Mouse (Mus musculus) neural tube, embryonic 13.5 days (tissue): ENCODE results near the gene Mcm10. TPM values are rescaled to one million over a fixed set of nuclear protein-coding genes. Genes with fewer than 3 reads are reported as not detected.

Experiments used
- ATAC-seq: fragments of 200-750 bp; cut with Nextera tagmentation; 2 replicates; pipeline ENCODE4 v1.8.0; 2017; ENCODE audit warnings: low read depth, mild to moderate bottlenecking, moderate TSS enrichment, moderate library complexity
- H3K27ac ChIP-seq: fragments of 300-500 bp; sonication (generic); replicated peaks from 2 replicates; pipeline ENCODE4 v1.5.1; 2015; ENCODE audit warnings: moderate library complexity, mild to moderate bottlenecking, inconsistent platforms
- H3K27me3 ChIP-seq: fragments of 300-500 bp; sonication (generic); 2 replicates; pipeline ENCODE4 v1.6.1; 2015; ENCODE audit warnings: mild to moderate bottlenecking, inconsistent platforms
- H3K36me3 ChIP-seq: fragments of 300-500 bp; sonication (generic); 2 replicates; pipeline ENCODE4 v1.6.1; 2015; ENCODE audit warnings: mild to moderate bottlenecking, inconsistent platforms
- H3K4me1 ChIP-seq: fragments of 300-500 bp; sonication (generic); replicated peaks from 2 replicates; pipeline ENCODE4 v1.6.1; 2015; ENCODE audit warnings: inconsistent platforms
- H3K4me2 ChIP-seq: fragments of 300-500 bp; sonication (generic); 2 replicates; pipeline ENCODE4 v1.6.1; 2015; ENCODE audit warnings: inconsistent platforms, mild to moderate bottlenecking, moderate library complexity
- H3K4me3 ChIP-seq: fragments of 300-500 bp; sonication (generic); 2 replicates; pipeline ENCODE4 v1.5.1; 2015; ENCODE audit warnings: mild to moderate bottlenecking, inconsistent platforms
- H3K9ac ChIP-seq: fragments of 300-500 bp; sonication (generic); 2 replicates; pipeline ENCODE4 v1.6.1; 2015; ENCODE audit warnings: moderate library complexity, mild to moderate bottlenecking, inconsistent platforms
- H3K9me3 ChIP-seq: fragments of 300-500 bp; sonication (generic); 2 replicates; pipeline ENCODE4 v1.6.1; 2016; ENCODE audit warnings: inconsistent platforms
- WGBS: fragments of 180-500 bp; shearing (Covaris S2); methylation state at CpG from one replicate; pipeline ENCODE4 v1.1.7; 2015; 5-methylcytosine and 5-hydroxymethylcytosine counted together
- polyA plus RNA-seq: library from polyadenylated mRNA; unstranded; fragments of >200 nt; fragmentation: Nextera tagmentation; extraction: Ambion mirVana; gene quantifications from 2 replicates; pipeline ENCODE4 v1.2.1, GENCODE M21; 2015

Mcm10 gene
- polyA plus RNA-seq, 1 experiment from 2014 or later = 3.9 TPM

GRCm38 (mm10) chr2:5028047-5028446 is 15.5 kb upstream of the Mcm10 start:
- H3K9ac ChIP-seq = no peak overlapping the region
- no peak overlapping the region for H3K27ac ChIP-seq
- no peak overlapping the region for H3K4me3 ChIP-seq
- H3K27me3 ChIP-seq = no peaks in the 10 kb centered on the region
- H3K4me2 ChIP-seq = no peak overlapping the region
- H3K4me1 ChIP-seq = no peaks in the 10 kb centered on the region
- H3K36me3 ChIP-seq = no peaks in the 10 kb centered on the region
- no peaks in the 10 kb centered on the region; the same call in 1 of the 2 replicates for H3K9me3 ChIP-seq
- 84% methylated on average over 7 of the region's 7 CpGs for WGBS
- no peak for ATAC-seq

- H3K27me3 ChIP-seq = no peaks in the 10 kb centered on the region
- no peak overlapping the region for H3K4me3 ChIP-seq
- H3K36me3 ChIP-seq = no peaks in the 10 kb centered on the region
- H3K9me3 ChIP-seq = no peaks in the 10 kb centered on the region; the same call in 1 of the 2 replicates
- H3K27ac ChIP-seq = no peak overlapping the region
- H3K9ac ChIP-seq = no peak overlapping the region
- H3K4me2 ChIP-seq = no peak overlapping the region
- no peaks in the 10 kb centered on the region for H3K4me1 ChIP-seq
- 54% methylated on average over 6 of the region's 6 CpGs for WGBS
- no peak for ATAC-seq
These were observed 14.5 kb upstream of the Mcm10 start for GRCm38 (mm10) chr2:5027057-5027456.

- ATAC-seq = no peak
- Histone ChIP-seq H3K27ac (no peak overlapping the region), H3K4me2 (no peak overlapping the region), H3K36me3 (no peaks in the 10 kb centered on the region), H3K27me3 (no peaks in the 10 kb centered on the region), H3K9ac (no peak overlapping the region), H3K4me3 (no peak overlapping the region), H3K9me3 (no peaks in the 10 kb centered on the region; the same call in 1 of the 2 replicates), H3K4me1 (no peaks in the 10 kb centered on the region)
- 43% methylated on average over 3 of the region's 4 CpGs for WGBS
These were observed 12.7 kb upstream of the Mcm10 start for GRCm38 (mm10) chr2:5025162-5025733.

GRCm38 (mm10) chr2:5023699-5024399 is 11.3 kb upstream of the Mcm10 start:
- Histone ChIP-seq H3K9me3 (no peaks in the 10 kb centered on the region; the same call in 1 of the 2 replicates), H3K36me3 (no peaks in the 10 kb centered on the region), H3K27me3 (no peaks in the 10 kb centered on the region), H3K4me3 (no peak overlapping the region), H3K9ac (no peak overlapping the region), H3K27ac (no peak overlapping the region), H3K4me1 (no peaks in the 10 kb centered on the region), H3K4me2 (no peak overlapping the region)
- no peak for ATAC-seq
- WGBS = 85% methylated on average over 14 of the region's 14 CpGs

- H3K27me3 ChIP-seq = no peaks in the 10 kb centered on the region
- WGBS = 73% methylated on average over 2 of the region's 2 CpGs
- no peak overlapping the region for H3K27ac ChIP-seq
- no peak overlapping the region for H3K9ac ChIP-seq
- ATAC-seq = no peak
- H3K4me1 ChIP-seq = no peaks in the 10 kb centered on the region
- H3K9me3 ChIP-seq = no peaks in the 10 kb centered on the region; the same call in 1 of the 2 replicates
- no peak overlapping the region for H3K4me2 ChIP-seq
- no peak overlapping the region for H3K4me3 ChIP-seq
- H3K36me3 ChIP-seq = no peaks in the 10 kb centered on the region
These were observed 10.7 kb upstream of the Mcm10 start for GRCm38 (mm10) chr2:5023275-5023674.

GRCm38 (mm10) chr2:5019708-5020107 is 7.1 kb upstream of the Mcm10 start:
- WGBS = 68% methylated on average over 1 of the region's 1 CpGs

GRCm38 (mm10) chr2:5016922-5017321 is 4.3 kb upstream of the Mcm10 start:
- ATAC-seq = no peak
- 96% methylated on average over 7 of the region's 7 CpGs for WGBS
- H3K4me3 ChIP-seq = no peak overlapping the region

More at GRCm38 (mm10) chr2:5019708-5020107, 7.1 kb upstream of the Mcm10 start:
- no peak overlapping the region for H3K4me3 ChIP-seq
- no peak overlapping the region for H3K27ac ChIP-seq
- H3K27me3 ChIP-seq = no peaks in the 10 kb centered on the region
- no peak for ATAC-seq
- H3K36me3 ChIP-seq = no peaks in the 10 kb centered on the region
- no peaks in the 10 kb centered on the region for H3K9me3 ChIP-seq
- no peak overlapping the region for H3K4me2 ChIP-seq
- H3K9ac ChIP-seq = no peak overlapping the region
- no peaks in the 10 kb centered on the region for H3K4me1 ChIP-seq

GRCm38 (mm10) chr2:5015527-5015926 is 2.9 kb upstream of the Mcm10 start:
- H3K4me1 ChIP-seq = peaks cover 11% of the 10 kb centered on the region
- no peak overlapping the region for H3K27ac ChIP-seq

More at GRCm38 (mm10) chr2:5016922-5017321, 4.3 kb upstream of the Mcm10 start:
- H3K9me3 ChIP-seq = no peaks in the 10 kb centered on the region
- H3K4me2 ChIP-seq = no peak overlapping the region
- H3K27ac ChIP-seq = no peak overlapping the region
- H3K36me3 ChIP-seq = no peaks in the 10 kb centered on the region
- H3K9ac ChIP-seq = no peak overlapping the region
- no peaks in the 10 kb centered on the region for H3K27me3 ChIP-seq
- H3K4me1 ChIP-seq = peaks cover 6% of the 10 kb centered on the region

GRCm38 (mm10) chr2:5014616-5015015 is 2.0 kb upstream of the Mcm10 start:
- Histone ChIP-seq H3K9ac (no peak overlapping the region), H3K27me3 (no peaks in the 10 kb centered on the region), H3K36me3 (no peaks in the 10 kb centered on the region), H3K4me3 (no peak overlapping the region), H3K4me2 (no peak overlapping the region), H3K27ac (no peak overlapping the region), H3K4me1 (peaks cover 11% of the 10 kb centered on the region), H3K9me3 (no peaks in the 10 kb centered on the region)
- 80% methylated on average over 7 of the region's 7 CpGs for WGBS
- no peak for ATAC-seq

More at GRCm38 (mm10) chr2:5015527-5015926, 2.9 kb upstream of the Mcm10 start:
- H3K36me3 ChIP-seq = no peaks in the 10 kb centered on the region
- ATAC-seq = no peak
- no peaks in the 10 kb centered on the region for H3K9me3 ChIP-seq
- no peaks in the 10 kb centered on the region for H3K27me3 ChIP-seq
- H3K4me2 ChIP-seq = no peak overlapping the region
- no peak overlapping the region for H3K9ac ChIP-seq
- WGBS = 86% methylated on average over 6 of the region's 6 CpGs
- H3K4me3 ChIP-seq = no peak overlapping the region

- H3K9me3 ChIP-seq = no peaks in the 10 kb centered on the region
- no peak overlapping the region for H3K27ac ChIP-seq
- peak overlapping the region; percentile 57 for H3K4me3 ChIP-seq
- 0 out of 2 replicates have a peak, but pooled peaks cover 5% of the 10 kb centered on the region for H3K36me3 ChIP-seq
- ATAC-seq = no peak
- H3K4me1 ChIP-seq = peaks cover 11% of the 10 kb centered on the region
- 18% methylated on average over 8 of the region's 8 CpGs for WGBS
- no peaks in the 10 kb centered on the region for H3K27me3 ChIP-seq
- H3K4me2 ChIP-seq = peak overlapping the region; percentile 75
- H3K9ac ChIP-seq = 0 out of 2 replicates have a peak overlapping the region, but pooled peaks have one; percentile 45
These were observed 597 bp downstream of the Mcm10 start for GRCm38 (mm10) chr2:5011898-5012490.

GRCm38 (mm10) chr2:5007107-5007506 is 5.5 kb downstream of the Mcm10 start:
- H3K27ac ChIP-seq = no peak overlapping the region
- WGBS = 94% methylated on average over 4 of the region's 4 CpGs
- H3K4me2 ChIP-seq = no peak overlapping the region
- H3K27me3 ChIP-seq = no peaks in the 10 kb centered on the region
- H3K4me3 ChIP-seq = no peak overlapping the region
- ATAC-seq = no peak
- H3K4me1 ChIP-seq = peaks cover 7% of the 10 kb centered on the region
- no peaks in the 10 kb centered on the region for H3K9me3 ChIP-seq
- H3K9ac ChIP-seq = no peak overlapping the region
- peaks cover 21% of the 10 kb centered on the region; the same call in 1 of the 2 replicates for H3K36me3 ChIP-seq

GRCm38 (mm10) chr2:5001266-5001665 is 11.3 kb downstream of the Mcm10 start:
- Histone ChIP-seq H3K4me1 (no peaks in the 10 kb centered on the region), H3K9me3 (no peaks in the 10 kb centered on the region), H3K27ac (no peak overlapping the region), H3K36me3 (peaks cover 14% of the 10 kb centered on the region), H3K9ac (no peak overlapping the region), H3K4me3 (no peak overlapping the region), H3K27me3 (no peaks in the 10 kb centered on the region), H3K4me2 (no peak overlapping the region)
- no peak for ATAC-seq
- WGBS = 92% methylated on average over 6 of the region's 6 CpGs
